Mouse (Mus musculus): ENCODE measurements at regions not wholly inside any gene's neighbourhood (a gene's known extent, or its start where the extent isn't known, plus 50 kb on each side); places are given as distances from the start of the nearest gene placed in this dataset.
A peak's percentile ranks its signal among the peaks of the same experiment; 100 is the strongest.

GRCm38 (mm10) chr1:104226493-104226892, 541.8 kb upstream of the Cdh20 start:
- intact Hi-C loops (cut with DNase I) = loop anchor here (5.0 kb wide), 1 partner anchor 546 kb away; no protein-coding TSS in a partner anchor
- no peak for DNase-seq (ENCODE audit: low spot score in 2 of 2)

DNA sequence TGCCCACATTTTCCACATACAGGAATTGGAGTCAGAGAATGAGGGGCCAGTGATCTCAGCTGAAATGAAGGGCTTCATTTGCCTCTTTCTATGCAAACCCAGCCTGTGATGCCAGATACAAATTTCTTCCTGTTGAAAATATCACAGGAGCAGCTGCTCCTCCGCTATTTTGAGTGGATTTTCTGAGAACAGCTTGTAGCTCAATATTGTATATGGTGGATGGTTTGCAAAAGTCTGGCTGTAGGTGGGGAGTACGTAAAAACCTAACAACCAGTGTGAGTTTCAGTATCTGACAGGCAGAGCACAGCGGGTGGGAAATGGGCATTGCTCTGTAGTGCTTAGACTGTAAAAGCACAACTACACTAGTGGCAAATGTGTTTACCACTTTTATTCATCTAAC, 541.4 kb upstream of the Cdh20 start:
- intact Hi-C loops (cut with DNase I) = loop anchor here (5.0 kb wide), 1 partner anchor 545 kb away; no protein-coding TSS in a partner anchor
- peak; percentile 56 to 67 for DNase-seq (ENCODE audit: low spot score in 2 of 2)

GRCm38 (mm10) chr1:104241605-104242004, 526.7 kb upstream of the Cdh20 start:
- intact Hi-C loops (cut with DNase I) = no loop called here
- peak in 1 of 2 experiments; percentile 20 for DNase-seq (ENCODE audit: low spot score in 2 of 2)

DNA sequence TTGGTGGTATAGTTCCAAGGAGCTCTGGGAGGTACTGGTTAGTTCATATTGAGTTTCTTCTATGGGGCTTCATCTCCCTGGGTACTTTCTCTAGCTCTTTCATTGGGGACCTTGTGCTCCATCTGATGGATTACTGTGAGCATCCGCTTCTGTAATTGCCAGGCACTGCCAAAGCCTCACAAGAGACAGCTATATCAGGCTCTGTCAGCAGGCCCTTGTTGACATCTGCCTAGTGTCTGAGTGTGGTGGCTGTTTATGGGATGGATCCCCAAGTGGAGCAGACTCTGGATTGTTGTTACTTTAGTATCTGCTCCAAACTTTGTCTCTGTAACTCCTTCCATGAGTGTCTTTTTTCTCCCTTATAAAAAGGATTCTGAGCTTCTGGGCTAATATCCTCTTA, 502.6 kb upstream of the Cdh20 start:
- intact Hi-C loops (cut with DNase I) = no loop called here
- no peak for DNase-seq (ENCODE audit: low spot score in 2 of 2)

DNA sequence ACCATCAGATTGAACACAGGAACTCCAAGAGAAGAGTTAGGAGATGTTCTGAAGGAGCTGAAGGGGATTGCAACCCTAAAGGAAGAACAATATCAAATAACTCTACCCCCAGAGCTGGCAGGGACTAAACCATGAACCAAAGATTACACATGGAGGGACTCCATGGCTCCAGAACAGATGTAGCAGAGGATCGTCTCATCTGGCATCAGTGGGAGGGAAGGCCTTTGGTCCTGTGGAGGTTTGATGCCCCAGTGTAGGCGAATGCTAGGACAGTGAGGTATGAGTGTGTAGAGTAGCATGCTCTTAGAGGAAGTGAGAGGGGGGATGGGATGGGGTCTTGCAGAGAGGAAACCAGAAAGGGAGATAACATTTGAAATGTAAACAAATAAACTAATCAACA, 460.4 kb upstream of the Cdh20 start:
- intact Hi-C loops (cut with DNase I) = no loop called here
- no peak for DNase-seq (ENCODE audit: low spot score in 2 of 2)

DNA sequence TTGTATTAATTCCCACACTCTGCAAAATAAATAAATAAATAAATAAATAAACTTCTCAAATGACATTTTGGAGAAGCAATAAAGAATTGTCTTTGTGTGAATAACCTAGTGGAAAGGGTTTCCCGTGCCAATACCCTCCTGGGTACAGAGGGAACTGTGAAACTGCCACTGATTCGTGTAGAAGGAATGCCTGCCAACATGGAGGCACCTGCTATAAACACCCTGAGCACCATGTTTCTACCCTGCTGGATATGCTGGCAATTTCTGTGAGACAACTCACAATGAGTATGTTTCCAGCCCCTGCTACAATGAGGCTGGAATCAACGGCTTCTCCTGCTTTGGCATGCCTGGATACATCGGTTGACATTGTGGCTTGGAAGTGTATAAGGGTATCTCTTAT, 456.7 kb upstream of the Cdh20 start:
- intact Hi-C loops (cut with DNase I) = no loop called here
- peak in 1 of 2 experiments; percentile 4 for DNase-seq (ENCODE audit: low spot score in 2 of 2)

- DNase-seq (ENCODE audit: low spot score in 2 of 2) = no peak
- intact Hi-C loops (cut with DNase I) = no loop called here
These were observed 453.3 kb upstream of the Cdh20 start for GRCm38 (mm10) chr1:104315058-104315457.

DNA sequence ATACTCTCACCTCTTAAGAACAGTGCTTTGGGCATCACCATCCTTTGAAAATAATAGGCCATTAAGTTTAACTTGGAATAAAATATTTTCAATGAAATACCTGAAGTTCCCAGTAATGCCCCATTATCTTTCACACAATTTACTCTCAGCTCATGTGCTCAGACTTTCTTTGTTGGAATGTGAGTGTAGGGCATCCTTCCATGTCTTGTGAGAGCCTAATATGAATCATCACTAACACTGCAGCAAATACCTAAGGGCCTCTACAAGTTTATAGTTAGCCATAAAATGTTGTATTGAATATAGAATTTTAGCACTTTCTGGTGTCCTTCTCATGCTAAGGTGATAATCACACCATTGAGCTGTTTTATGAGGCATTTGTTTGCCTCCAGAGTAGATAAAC, 450.3 kb upstream of the Cdh20 start:
- intact Hi-C loops (cut with DNase I) = no loop called here
- no peak for DNase-seq (ENCODE audit: low spot score in 2 of 2)

DNA sequence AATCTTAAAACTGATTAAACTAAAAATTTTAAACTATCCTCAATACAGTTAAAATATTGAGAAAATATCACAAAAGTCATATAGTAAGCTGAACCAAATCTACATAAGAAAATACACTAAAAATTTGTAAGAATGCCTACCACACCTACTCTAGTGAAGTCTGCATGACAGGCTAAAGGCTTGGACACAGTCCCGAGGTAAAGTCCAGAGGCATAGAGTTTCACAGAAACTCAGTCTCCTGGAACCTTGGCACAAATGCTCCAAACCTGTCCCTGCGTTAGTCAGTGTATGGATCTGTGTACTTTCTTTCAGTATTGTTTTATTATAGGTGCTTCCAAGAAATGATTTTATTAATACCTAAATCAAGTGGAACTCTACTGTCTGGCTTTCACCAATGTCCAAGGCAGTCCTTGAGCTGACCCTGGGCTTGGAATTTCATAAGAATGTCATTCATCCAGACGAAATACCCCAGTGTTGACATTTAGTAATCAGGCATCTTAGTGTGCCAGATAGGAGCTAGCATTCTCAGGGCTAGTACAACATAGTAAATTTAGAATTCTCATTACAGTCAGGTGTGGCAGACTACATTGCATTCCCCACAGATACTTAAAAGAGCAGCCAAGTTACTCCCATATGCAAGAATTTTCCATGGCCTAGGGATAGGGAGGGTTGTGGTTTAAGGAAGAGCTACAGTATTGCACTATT, 435.5 kb upstream of the Cdh20 start:
- intact Hi-C loops (cut with DNase I) = no loop called here
- DNase-seq (ENCODE audit: low spot score in 2 of 2) = no peak

GRCm38 (mm10) chr1:104333577-104333976, 434.8 kb upstream of the Cdh20 start:
- no peak for DNase-seq (ENCODE audit: low spot score in 2 of 2)
- intact Hi-C loops (cut with DNase I) = no loop called here
